Mouse (Mus musculus): ENCODE data around the gene Wnt2b.

DNA sequence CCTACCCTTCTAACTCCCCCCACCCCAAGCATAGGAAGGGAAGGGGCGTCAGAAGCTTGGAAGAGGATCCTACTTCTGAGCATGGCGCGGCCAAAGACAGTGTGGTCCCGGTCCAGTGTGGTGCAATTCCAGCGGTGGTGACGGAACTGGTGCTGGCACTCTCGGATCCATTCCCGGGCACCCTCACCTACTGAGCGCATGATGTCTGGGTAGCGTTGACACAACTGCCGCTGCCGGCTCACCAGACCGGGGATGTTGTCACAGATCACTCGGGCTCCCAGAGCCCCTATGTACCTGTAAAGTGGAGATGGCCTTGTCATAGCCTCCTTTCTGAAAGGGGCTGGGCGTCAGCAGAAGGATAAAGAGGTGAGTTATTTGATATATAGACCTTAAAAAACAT is 7.2 kb downstream of the Wnt2b start:
- TF ChIP-seq CTCF (IDR thresholded peaks at IDR 0.05; ENCODE audit: low read depth, low read length) (no peak), TAL1 (conservative IDR thresholded peaks at IDR 0.05; ENCODE audit: low read depth, low read length) (no peak), GATA1 (IDR thresholded peaks at IDR 0.05; ENCODE audit: borderline replicate concordance, low read length) (no peak), GATA2 (IDR thresholded peaks at IDR 0.05; ENCODE audit: borderline replicate concordance, low read depth, low read length) (no peak), POLR2AphosphoS5 (IDR thresholded peaks at IDR 0.05; ENCODE audit: insufficient replicate concordance, low read depth, low read length) (no peak)
